In genomic region chr9:97788151-97788670, GRCm38 (mm10) we compare ENCODE assay signal across 23 mouse cellular contexts.
"Had no signal": no experiment of that assay in that cellular context is flagged by ENCODE, and none has a peak within 500 bp of the region (broad histone marks: within the 10 kb centered on the region; RNA-seq: fewer than 3 reads in every experiment).

No protein-coding gene starts in this region.

- H3K27me3 ChIP-seq: limb, embryonic 12.5 days; midbrain, embryonic 12.5 days; midbrain, embryonic 15.5 days; neural tube, embryonic 12.5 days; neural tube, embryonic 15.5 days had no signal

- ATAC-seq: liver, postnatal 0 days; lung, postnatal 0 days; midbrain, embryonic 15.5 days had no signal

- H3K9me3 ChIP-seq: limb, embryonic 12.5 days; midbrain, embryonic 12.5 days; midbrain, embryonic 15.5 days; neural tube, embryonic 12.5 days; neural tube, embryonic 15.5 days had no signal

- H3K27ac ChIP-seq: layer of hippocampus, adult 2 months; left cerebral cortex, adult 2 months; limb, embryonic 12.5 days; liver, embryonic 14.5 days; macrophage; midbrain, embryonic 12.5 days; midbrain, embryonic 15.5 days; neural tube, embryonic 12.5 days; neural tube, embryonic 15.5 days; stomach, postnatal 0 days had no signal

- H3K36me3 ChIP-seq: limb, embryonic 12.5 days; midbrain, embryonic 12.5 days; midbrain, embryonic 15.5 days; neural tube, embryonic 12.5 days; neural tube, embryonic 15.5 days had no signal

- H3K9ac ChIP-seq: limb, embryonic 12.5 days; liver, embryonic 14.5 days; liver, postnatal 0 days; lung, embryonic 14.5 days; midbrain, embryonic 12.5 days; midbrain, embryonic 15.5 days; neural tube, embryonic 12.5 days; neural tube, embryonic 15.5 days had no signal

- DNase-seq: kidney, adult 9 months; kidney, postnatal 14 days; layer of hippocampus, adult 9-11 months; liver, postnatal 0 days; lung, embryonic 14.5 days; right cerebral cortex, adult 18-20 months; right cerebral cortex, postnatal 14 days; right cerebral cortex, postnatal 4 days; thymus, adult 2 months; thymus, postnatal 14 days; thymus, postnatal 4 days had no signal

- H3K4me2 ChIP-seq: limb, embryonic 12.5 days; liver, embryonic 11.5 days; lung, embryonic 14.5 days; midbrain, embryonic 12.5 days; midbrain, embryonic 15.5 days; neural tube, embryonic 12.5 days; neural tube, embryonic 15.5 days had no signal

- H3K4me3 ChIP-seq: layer of hippocampus, adult 2 months; left cerebral cortex, adult 2 months; limb, embryonic 12.5 days; midbrain, embryonic 12.5 days; midbrain, embryonic 15.5 days; neural tube, embryonic 12.5 days; neural tube, embryonic 15.5 days had no signal

- H3K4me1 ChIP-seq: midbrain, embryonic 12.5 days; midbrain, embryonic 15.5 days; neural tube, embryonic 12.5 days had no signal
